Mouse (Mus musculus) heart, postnatal 0 days (tissue): Measurements from ENCODE around the gene Ptprc. TPM values are rescaled to one million over a fixed set of nuclear protein-coding genes. Genes with fewer than 3 reads are reported as not detected.

Experiments
- ATAC-seq: fragments of 200-750 bp; cut with Nextera tagmentation; 2 replicates; pipeline ENCODE4 v1.8.0; 2017; ENCODE audit warnings: low read depth, moderate number of reproducible peaks, moderate library complexity; ENCODE audit not compliant: insufficient read depth
- DNase-seq: peaks from one replicate; pipeline ENCODE4 v3.0.0-alpha.2; 2016; ENCODE audit warnings: low spot score
- H3K27ac ChIP-seq: fragments of 300-500 bp; sonication (generic); 2 replicates; pipeline ENCODE4 v1.5.1; 2014; ENCODE audit warnings: low read depth, mild to moderate bottlenecking
- H3K27me3 ChIP-seq: fragments of 300-500 bp; sonication (generic); 2 replicates; pipeline ENCODE4 v1.6.1; 2014; ENCODE audit warnings: low read length, mixed read lengths; ENCODE audit not compliant: control insufficient read depth, insufficient read depth
- H3K36me3 ChIP-seq: fragments of 300-500 bp; sonication (generic); replicated peaks from 2 replicates; pipeline ENCODE4 v1.6.1; 2014; ENCODE audit warnings: low read length, mixed read lengths; ENCODE audit not compliant: control insufficient read depth, insufficient read depth
- H3K4me1 ChIP-seq: fragments of 300-500 bp; sonication (generic); 2 replicates; pipeline ENCODE4 v1.6.1; 2014; ENCODE audit warnings: antibody characterized with exemption; ENCODE audit not compliant: control insufficient read depth, insufficient read depth
- H3K4me2 ChIP-seq: fragments of 300-500 bp; sonication (generic); 2 replicates; pipeline ENCODE4 v1.6.1; 2014; ENCODE audit warnings: low read depth, mild to moderate bottlenecking, low read length, moderate library complexity
- H3K4me3 ChIP-seq: fragments of 300-500 bp; sonication (generic); 2 replicates; pipeline ENCODE4 v1.5.1; 2014; ENCODE audit warnings: low read depth, low read length
- H3K9ac ChIP-seq: fragments of 300-500 bp; sonication (generic); replicated peaks from 2 replicates; pipeline ENCODE4 v1.6.1; 2014; ENCODE audit warnings: low read depth, low read length, mixed read lengths
- H3K9me3 ChIP-seq: fragments of 300-500 bp; sonication (generic); replicated peaks from 2 replicates; pipeline ENCODE4 v1.6.1; 2016; ENCODE audit warnings: low read length; ENCODE audit not compliant: control insufficient read depth
- CTCF ChIP-seq: IDR thresholded peaks from 2 replicates; pipeline ENCODE4 v1.5.1; 2016; ENCODE audit warnings: antibody characterized with exemption, control low read depth, low read depth
- EP300 ChIP-seq: IDR thresholded peaks from 2 replicates; pipeline ENCODE4 v1.6.1; 2016; ENCODE audit warnings: antibody characterized with exemption, low read depth
- WGBS: fragments of 180-500 bp; shearing (Covaris S2); extraction: QIAGEN DNeasy Blood & Tissue Kit; methylation state at CpG from one replicate; pipeline ENCODE4 v1.1.7; 2014; 5-methylcytosine and 5-hydroxymethylcytosine counted together
- polyA plus RNA-seq: library from polyadenylated mRNA; unstranded; fragments of >200 nt; fragmentation: Nextera tagmentation; extraction: Ambion mirVana; gene quantifications from 2 replicates; pipeline ENCODE4 v1.2.1, GENCODE M21; 2015
- total RNA-seq: library from RNA; depleted of rRNA; stranded (reverse); fragments of >200 nt; gene quantifications from 2 replicates; pipeline ENCODE4 v1.2.3, GENCODE M21; 2014; ENCODE audit warnings: low replicate concordance

Ptprc gene
- total and polyA plus RNA-seq, 2 experiments from 2014 or later = 1.2 to 2.3 TPM

- no peaks in the 10 kb centered on the region for H3K9me3 ChIP-seq
- no peak overlapping the region for H3K27ac ChIP-seq
- no peaks in the 10 kb centered on the region for H3K36me3 ChIP-seq
- no peak overlapping the region for H3K4me2 ChIP-seq
- no peaks in the 10 kb centered on the region for H3K4me1 ChIP-seq
- no peak overlapping the region; the same call in 1 of the 2 replicates for H3K9ac ChIP-seq
- TF ChIP-seq EP300 (no peak), CTCF (no peak)
- 78% methylated on average over 4 of the region's 4 CpGs for WGBS
- DNase-seq (no peak), ATAC-seq (no peak)
- H3K4me3 ChIP-seq = peak overlapping the region; percentile 29; the same call in 1 of the 2 replicates
- no peaks in the 10 kb centered on the region for H3K27me3 ChIP-seq
These were observed 1.4 kb downstream of the Ptprc start for GRCm38 (mm10) chr1:138174143-138174542.

- Histone ChIP-seq H3K27ac (no peak overlapping the region), H3K4me3 (peak overlapping the region; percentile 29; the same call in 1 of the 2 replicates), H3K27me3 (no peaks in the 10 kb centered on the region), H3K36me3 (no peaks in the 10 kb centered on the region), H3K9ac (no peak overlapping the region), H3K4me2 (no peak overlapping the region), H3K4me1 (no peaks in the 10 kb centered on the region), H3K9me3 (no peaks in the 10 kb centered on the region)
- 69% methylated on average over 6 of the region's 6 CpGs for WGBS
- ATAC-seq (no peak), DNase-seq (no peak)
- TF ChIP-seq CTCF = no peak
- TF ChIP-seq EP300 = no peak
These were observed 1.8 kb downstream of the Ptprc start for GRCm38 (mm10) chr1:138173669-138174068.

DNA sequence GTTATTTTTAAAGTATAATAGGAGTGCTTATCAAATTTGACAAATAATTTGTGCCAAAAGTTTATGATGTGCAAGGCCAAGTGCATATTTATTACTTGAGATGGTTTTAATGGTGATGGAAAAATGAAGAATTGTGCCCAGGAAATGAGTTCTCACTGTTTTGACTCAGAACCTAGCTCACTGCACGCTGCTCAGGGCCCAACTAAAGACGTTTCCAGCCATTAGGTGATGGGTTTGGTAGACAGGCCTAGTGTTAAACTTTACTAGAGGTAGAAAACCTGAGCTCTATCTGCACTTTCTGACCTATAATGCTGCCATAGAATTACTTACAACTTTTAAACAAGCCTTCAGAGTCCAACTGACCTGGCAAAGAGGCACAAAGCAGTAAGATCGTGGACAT is 3.0 kb downstream of the Ptprc start:
- H3K4me1 ChIP-seq = no peaks in the 10 kb centered on the region
- no peak overlapping the region; the same call in 1 of the 2 replicates for H3K4me3 ChIP-seq
- no peak overlapping the region for H3K27ac ChIP-seq
- ATAC-seq (no peak), DNase-seq (no peak)
- H3K9me3 ChIP-seq = no peaks in the 10 kb centered on the region
- WGBS = 78% methylated on average over 3 of the region's 3 CpGs
- peak overlapping the region; percentile 31; the same call in 1 of the 2 replicates for H3K4me2 ChIP-seq
- H3K27me3 ChIP-seq = no peaks in the 10 kb centered on the region
- TF ChIP-seq EP300 (no peak), CTCF (no peak)
- H3K36me3 ChIP-seq = no peaks in the 10 kb centered on the region
- no peak overlapping the region for H3K9ac ChIP-seq

DNA sequence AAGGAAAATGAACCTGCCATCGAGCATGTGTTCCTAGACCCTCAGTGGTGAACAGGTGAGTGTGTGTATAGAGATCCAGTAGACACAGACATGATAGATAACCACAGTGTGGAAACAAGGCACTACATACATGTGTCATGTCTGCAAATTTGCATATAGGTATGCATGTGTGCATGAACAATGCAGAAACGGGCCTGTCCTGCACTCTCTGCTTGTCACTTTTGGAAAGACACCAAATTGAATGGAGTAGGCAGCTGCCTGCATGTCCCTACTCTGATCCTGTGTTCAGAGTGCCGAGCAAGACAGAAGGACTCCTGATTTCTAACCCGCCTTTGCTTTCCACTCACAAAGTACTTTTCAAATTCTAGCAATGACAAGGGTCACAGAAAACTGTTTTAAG is 3.4 kb downstream of the Ptprc start:
- Histone ChIP-seq H3K27me3 (no peaks in the 10 kb centered on the region), H3K9ac (no peak overlapping the region), H3K27ac (no peak overlapping the region), H3K4me3 (peak overlapping the region; percentile 0; the same call in 1 of the 2 replicates), H3K36me3 (no peaks in the 10 kb centered on the region), H3K9me3 (no peaks in the 10 kb centered on the region), H3K4me1 (no peaks in the 10 kb centered on the region), H3K4me2 (peak overlapping the region; percentile 13; the same call in 1 of the 2 replicates)
- WGBS = 69% methylated on average over 4 of the region's 4 CpGs
- no peak for DNase-seq
- ATAC-seq = no peak
- no peak for TF ChIP-seq CTCF
- no peak for TF ChIP-seq EP300

- Histone ChIP-seq H3K4me1 (no peaks in the 10 kb centered on the region), H3K27me3 (no peaks in the 10 kb centered on the region), H3K4me3 (no peak overlapping the region), H3K36me3 (no peaks in the 10 kb centered on the region), H3K4me2 (no peak overlapping the region), H3K27ac (no peak overlapping the region), H3K9me3 (no peaks in the 10 kb centered on the region), H3K9ac (no peak overlapping the region)
- DNase-seq (no peak), ATAC-seq (no peak)
- TF ChIP-seq EP300 (no peak), CTCF (no peak)
- WGBS = 65% methylated on average over 5 of the region's 5 CpGs
These were observed 9.2 kb downstream of the Ptprc start for GRCm38 (mm10) chr1:138166233-138166771.

DNA sequence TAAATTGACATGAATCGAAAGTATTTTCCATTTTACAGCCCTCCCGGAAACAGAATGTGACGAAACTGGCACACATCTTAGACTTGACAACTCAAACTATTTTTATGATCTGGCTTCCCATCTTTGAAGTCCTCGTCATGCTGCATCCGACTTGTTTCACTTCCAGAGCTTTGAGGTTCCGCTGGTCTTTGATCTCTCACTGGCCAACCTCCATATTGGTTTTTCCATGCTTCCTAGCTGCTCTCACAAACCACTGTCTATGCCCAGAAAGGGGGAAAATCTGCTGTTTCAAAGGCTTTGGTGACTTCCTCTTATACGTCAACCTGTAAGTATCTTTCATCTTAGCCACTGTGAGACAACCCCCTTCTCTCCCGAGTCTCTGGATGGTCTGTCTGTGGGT is 12.9 kb downstream of the Ptprc start:
- Histone ChIP-seq H3K9me3 (no peaks in the 10 kb centered on the region), H3K9ac (no peak overlapping the region), H3K4me1 (no peaks in the 10 kb centered on the region), H3K4me3 (no peak overlapping the region), H3K36me3 (no peaks in the 10 kb centered on the region), H3K4me2 (no peak overlapping the region), H3K27ac (no peak overlapping the region), H3K27me3 (no peaks in the 10 kb centered on the region)
- no peak for ATAC-seq
- no peak for DNase-seq
- WGBS = 76% methylated on average over 8 of the region's 8 CpGs
- TF ChIP-seq EP300 (no peak), CTCF (no peak)
